Mouse (Mus musculus) lung, postnatal 0 days (tissue): ENCODE measurements around the gene Epha8.

ENCODE experiments used
- CTCF ChIP-seq: IDR thresholded peaks from 2 replicates; pipeline ENCODE4 v1.5.1; 2016; ENCODE audit warnings: antibody characterized with exemption, mild to moderate bottlenecking
- EP300 ChIP-seq: IDR thresholded peaks from 2 replicates; pipeline ENCODE4 v1.6.1; 2016; ENCODE audit warnings: antibody characterized with exemption, mild to moderate bottlenecking, control low read depth

DNA sequence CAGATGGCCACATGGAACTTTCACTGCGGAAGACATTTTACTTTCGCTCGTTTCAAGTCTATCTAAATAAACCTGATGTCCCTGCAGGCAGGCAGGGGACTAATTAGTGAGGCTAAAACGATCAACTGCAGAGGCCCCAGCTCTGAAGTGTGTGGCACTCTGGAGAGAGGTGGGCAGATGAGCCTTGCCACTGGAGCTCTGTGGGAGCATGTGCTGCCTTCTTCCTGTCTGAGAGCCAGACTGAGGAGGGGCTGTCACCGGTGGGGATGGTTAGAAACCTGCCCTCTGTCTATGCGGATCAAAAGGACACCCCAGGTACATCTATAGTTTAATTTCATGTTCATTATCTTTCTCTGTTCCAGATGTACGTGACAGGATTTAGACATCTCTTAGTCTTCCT is 40.3 kb upstream of the Epha8 start:
- TF ChIP-seq CTCF (no peak), EP300 (no peak)
